Mouse (Mus musculus) T-helper 1 cell (primary cell): ENCODE measurements around the gene Gm5150.
"Not testable (repeated sequence)": the region's sequence is repeated elsewhere in the genome, so short reads cannot be mapped to it uniquely, and the experiment has no call there.

Experiments
- in situ Hi-C: fragments of 300-600 bp; cut with MboI, MseI; formaldehyde crosslinking; loops from one replicate; pipeline ENCODE4 v1.15.1; 2025; ENCODE audit warnings: high pct_unique_total_duplicates

Gene Gm5150

GRCm38 (mm10) chr3:16006215-16006614 is at the start of gene Gm5150:
Gm5150 (minus strand) TSS chr3:16006437.
- in situ Hi-C loops: no loop called here

GRCm38 (mm10) chr3:16051736-16052135 is 45.5 kb upstream of the Gm5150 start:
- in situ Hi-C loops: not testable (repeated sequence)

DNA sequence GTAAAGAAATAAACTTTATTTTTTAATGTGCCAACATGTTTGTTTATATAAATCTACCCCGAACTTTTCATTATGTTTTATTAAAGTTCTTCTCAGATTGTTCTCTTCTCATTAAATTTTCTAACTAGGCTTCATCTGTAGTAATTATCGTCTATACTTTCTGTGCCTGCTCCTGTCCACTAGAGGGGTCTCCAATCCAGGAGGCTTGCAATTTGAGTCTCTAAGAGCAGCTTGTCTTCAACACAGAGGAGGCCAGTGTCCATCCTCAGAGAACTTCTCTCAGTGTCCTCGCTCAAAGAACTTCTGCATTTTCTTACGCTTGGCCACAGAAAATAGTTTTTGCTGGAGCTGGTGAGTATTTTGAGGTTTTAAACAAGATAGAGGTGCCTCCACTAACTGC is 41.1 kb upstream of the Gm5150 start:
- in situ Hi-C loops: no loop called here

DNA sequence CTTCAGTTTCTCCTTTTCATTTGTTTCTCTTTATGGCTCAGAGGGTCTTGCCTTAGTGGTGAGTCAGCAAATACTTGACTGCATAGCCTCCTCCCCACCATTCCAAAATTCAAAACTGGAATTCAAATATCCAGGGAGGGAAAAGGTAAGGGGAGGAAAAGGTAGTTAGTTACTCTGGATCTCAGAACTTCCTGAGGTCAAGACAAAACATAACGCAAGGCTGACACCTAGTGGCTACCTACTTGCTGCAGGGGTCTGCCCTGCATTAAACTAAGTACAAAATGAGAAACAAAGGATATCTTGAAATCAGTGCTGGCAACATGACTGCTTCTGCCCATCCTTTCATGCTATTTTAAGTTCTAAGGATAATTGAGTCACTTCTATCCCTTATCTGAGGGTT is 37.1 kb upstream of the Gm5150 start:
- in situ Hi-C loops: no loop called here

GRCm38 (mm10) chr3:16024988-16025387 is 18.8 kb upstream of the Gm5150 start:
- in situ Hi-C loops: not testable (repeated sequence)

GRCm38 (mm10) chr3:16022214-16022613 is 16.0 kb upstream of the Gm5150 start:
- in situ Hi-C loops: no loop called here

DNA sequence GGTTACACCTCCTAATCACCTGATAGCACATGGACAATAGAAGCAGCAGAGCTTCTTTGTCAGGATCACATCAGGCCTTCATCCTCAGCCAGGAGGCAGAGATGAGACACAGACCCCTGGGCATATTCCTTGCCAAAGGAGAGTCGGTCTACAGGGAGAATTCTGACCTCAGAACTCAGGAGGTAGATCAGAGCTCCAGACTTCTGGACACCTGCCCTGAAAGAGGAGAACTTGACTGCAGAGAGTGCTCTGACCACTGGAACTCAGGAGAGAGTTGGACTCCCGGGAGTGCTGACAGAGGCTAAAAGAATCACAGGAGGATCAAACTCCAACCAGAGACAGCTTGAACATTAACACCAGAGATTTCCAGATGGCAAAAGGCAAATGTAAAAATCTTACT is 8.2 kb upstream of the Gm5150 start:
- in situ Hi-C loops: not testable (repeated sequence)

DNA sequence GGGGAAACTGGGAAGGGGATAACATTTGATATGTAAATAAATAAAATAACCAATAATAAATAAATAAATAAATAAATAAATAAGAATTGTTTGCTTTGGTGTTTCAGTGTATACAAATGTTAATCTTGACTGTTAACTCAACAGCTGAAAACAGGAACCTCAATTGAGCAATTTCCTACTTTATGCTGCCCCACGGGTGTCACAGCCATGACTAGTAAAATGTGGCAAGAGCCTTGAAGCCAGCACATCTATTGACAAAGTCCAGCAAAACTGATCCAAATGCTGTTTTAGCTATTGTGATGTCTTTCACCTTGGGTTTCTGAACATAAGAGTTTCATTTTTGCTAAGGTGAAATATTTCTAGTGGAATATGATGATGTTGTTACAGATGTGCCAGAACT is 1.6 kb upstream of the Gm5150 start:
- in situ Hi-C loops: no loop called here

- in situ Hi-C loops: no loop called here
Measured at GRCm38 (mm10) chr3:16003890-16004633, 2.2 kb downstream of the Gm5150 start.

DNA sequence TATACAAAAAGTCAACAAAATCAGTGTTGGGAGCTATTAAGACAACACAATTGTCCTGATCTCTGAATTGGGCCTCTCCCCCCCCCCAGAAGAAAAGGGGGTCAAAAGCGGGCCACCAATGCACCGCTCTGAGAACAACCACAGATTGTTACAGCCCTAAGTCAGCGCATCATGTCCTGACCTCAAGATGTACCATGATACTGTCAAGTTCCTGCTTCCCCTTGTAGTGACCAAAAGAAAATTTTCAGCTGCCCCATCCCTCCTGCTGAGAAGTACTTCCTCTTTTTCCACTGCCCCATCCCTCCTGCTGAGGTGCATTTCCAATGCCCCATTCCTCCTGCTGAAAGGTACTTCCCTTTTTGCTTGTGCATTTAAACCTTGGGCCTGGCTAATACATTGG is 6.8 kb downstream of the Gm5150 start:
- in situ Hi-C loops: not testable (repeated sequence)

DNA sequence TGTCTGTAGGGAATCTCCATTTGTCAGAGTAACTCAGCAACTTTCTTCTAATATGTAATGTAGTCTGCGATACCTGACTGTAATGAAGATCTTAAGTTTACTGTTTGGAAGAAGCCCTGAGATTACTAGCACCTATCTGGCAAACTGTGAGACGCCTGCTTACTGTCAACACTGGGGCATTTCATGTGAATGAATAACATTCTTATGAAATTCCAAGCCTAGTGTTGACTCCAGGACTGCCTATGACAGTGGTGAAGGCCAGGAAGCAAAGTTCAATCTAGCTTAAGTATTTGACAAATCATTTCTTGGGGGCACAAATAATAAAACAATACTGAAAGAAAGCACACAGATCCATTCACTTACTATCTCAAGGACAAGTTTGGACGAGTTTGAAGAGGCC is 24.0 kb downstream of the Gm5150 start:
- in situ Hi-C loops: no loop called here

- in situ Hi-C loops: no loop called here
Measured at GRCm38 (mm10) chr3:15956921-15957320, 49.3 kb downstream of the Gm5150 start.
